Mouse (Mus musculus): Measurements from ENCODE around the gene Scd2. TPM values are rescaled to one million over a fixed set of nuclear protein-coding genes. Genes with fewer than 3 reads are reported as not detected.

The Scd2 gene
- polyA plus RNA-seq, 1 experiment = 329 TPM

- Histone ChIP-seq H3K9ac (ENCODE audit: low read depth, poor library complexity, severe bottlenecking) (peak overlapping the region; percentile 85), H3K4me1 (ENCODE audit: control insufficient read depth, insufficient read depth, low read length) (no peaks in the 10 kb centered on the region)
Measured at GRCm38 (mm10) chr19:44292483-44292882, 991 bp upstream of the Scd2 start.

GRCm38 (mm10) chr19:44293769-44294551, 486 bp downstream of the Scd2 start:
- H3K36me3 ChIP-seq (ENCODE audit: control insufficient read depth, insufficient read depth, low read length, poor library complexity, severe bottlenecking) = peaks cover 40% of the 10 kb centered on the region
- H3K9me3 ChIP-seq (replicated peaks; ENCODE audit: control insufficient read depth, insufficient read depth, low read length, poor library complexity, severe bottlenecking) = no peaks in the 10 kb centered on the region
- no peaks in the 10 kb centered on the region for H3K27me3 ChIP-seq (ENCODE audit: control insufficient read depth, insufficient read depth, low read length, poor library complexity, severe bottlenecking)
- peak overlapping the region; percentile 96 for H3K4me3 ChIP-seq (ENCODE audit: low read depth, low read length)
- TF ChIP-seq CTCF (IDR thresholded peaks at IDR 0.05; ENCODE audit: low read depth, low read length) (no peak), EP300 (IDR thresholded peaks at IDR 0.05; ENCODE audit: insufficient read depth, low read depth, low read length) (peak; percentile 73), POLR2A (IDR thresholded peaks at IDR 0.05; ENCODE audit: insufficient read depth, low read length) (peak; percentile 97)
- peak overlapping the region; percentile 85 for H3K9ac ChIP-seq (ENCODE audit: low read depth, poor library complexity, severe bottlenecking)
- H3K4me1 ChIP-seq (ENCODE audit: control insufficient read depth, insufficient read depth, low read length) = peaks cover 2% of the 10 kb centered on the region
- peak overlapping the region; percentile 86 for H3K27ac ChIP-seq (ENCODE audit: insufficient read depth, low read length)

More at GRCm38 (mm10) chr19:44292483-44292882, 991 bp upstream of the Scd2 start:
- H3K27ac ChIP-seq (ENCODE audit: insufficient read depth, low read length) = peak overlapping the region; percentile 73
- no peaks in the 10 kb centered on the region for H3K27me3 ChIP-seq (ENCODE audit: control insufficient read depth, insufficient read depth, low read length, poor library complexity, severe bottlenecking)
- no peaks in the 10 kb centered on the region for H3K9me3 ChIP-seq (replicated peaks; ENCODE audit: control insufficient read depth, insufficient read depth, low read length, poor library complexity, severe bottlenecking)
- TF ChIP-seq EP300 (IDR thresholded peaks at IDR 0.05; ENCODE audit: insufficient read depth, low read depth, low read length) = no peak
- H3K36me3 ChIP-seq (ENCODE audit: control insufficient read depth, insufficient read depth, low read length, poor library complexity, severe bottlenecking) = peaks cover 25% of the 10 kb centered on the region
- peak overlapping the region; percentile 95 for H3K4me3 ChIP-seq (ENCODE audit: low read depth, low read length)

DNA sequence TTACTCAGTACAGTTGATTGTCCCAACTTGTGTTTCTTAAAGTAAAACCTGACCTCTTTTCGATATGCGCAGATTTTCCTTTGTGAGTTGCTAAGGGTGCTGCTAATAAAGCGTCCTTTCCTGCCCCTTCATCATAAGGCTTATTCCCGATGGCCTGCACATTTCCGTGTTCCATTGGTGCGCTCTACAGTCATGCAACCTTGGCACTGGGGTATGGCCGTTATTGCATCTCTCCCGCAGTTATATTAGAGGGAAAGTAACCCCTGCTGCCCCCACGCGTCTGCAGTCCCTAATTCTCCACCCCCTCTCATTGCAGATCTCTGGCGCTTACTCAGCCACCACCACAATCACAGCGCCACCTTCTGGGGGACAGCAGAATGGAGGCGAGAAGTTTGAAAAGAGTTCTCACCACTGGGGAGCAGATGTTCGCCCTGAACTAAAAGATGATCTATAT, 1.1 kb downstream of the Scd2 start:
- Histone ChIP-seq H3K36me3 (ENCODE audit: control insufficient read depth, insufficient read depth, low read length, poor library complexity, severe bottlenecking) (peaks cover 46% of the 10 kb centered on the region), H3K4me1 (ENCODE audit: control insufficient read depth, insufficient read depth, low read length) (peaks cover 2% of the 10 kb centered on the region), H3K27me3 (ENCODE audit: control insufficient read depth, insufficient read depth, low read length, poor library complexity, severe bottlenecking) (no peaks in the 10 kb centered on the region), H3K9ac (ENCODE audit: low read depth, poor library complexity, severe bottlenecking) (peak overlapping the region; percentile 82), H3K27ac (ENCODE audit: insufficient read depth, low read length) (peak overlapping the region; percentile 86), H3K9me3 (replicated peaks; ENCODE audit: control insufficient read depth, insufficient read depth, low read length, poor library complexity, severe bottlenecking) (no peaks in the 10 kb centered on the region), H3K4me3 (ENCODE audit: low read depth, low read length) (peak overlapping the region; percentile 96)
- TF ChIP-seq EP300 (IDR thresholded peaks at IDR 0.05; ENCODE audit: insufficient read depth, low read depth, low read length) = 0 out of 2 replicates have a peak, but pooled peaks have one; percentile 60
- peak; percentile 98 for TF ChIP-seq CTCF (IDR thresholded peaks at IDR 0.05; ENCODE audit: low read depth, low read length)
- TF ChIP-seq POLR2A (IDR thresholded peaks at IDR 0.05; ENCODE audit: insufficient read depth, low read length) = peak; percentile 54

DNA sequence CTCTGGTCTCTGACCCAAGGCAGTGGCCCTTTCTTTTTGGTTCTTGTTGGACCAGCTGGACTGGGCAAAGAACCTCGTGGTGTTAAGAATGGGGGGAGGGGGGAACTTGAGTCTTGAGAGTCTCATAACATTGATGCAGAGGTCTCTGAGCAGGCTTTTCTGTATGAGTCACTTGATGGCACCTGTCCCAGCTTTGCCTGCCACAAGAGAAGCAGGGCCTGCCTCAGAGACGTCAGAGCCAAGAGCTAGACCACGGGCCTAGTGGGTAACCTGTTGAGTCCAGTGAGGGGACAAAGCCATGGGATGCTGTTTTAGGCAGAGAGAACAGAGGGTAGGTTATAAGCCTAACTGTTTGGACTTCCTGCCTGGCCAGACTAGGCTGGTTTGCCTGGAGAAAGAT, 1.8 kb downstream of the Scd2 start:
- Histone ChIP-seq H3K27me3 (ENCODE audit: control insufficient read depth, insufficient read depth, low read length, poor library complexity, severe bottlenecking) (no peaks in the 10 kb centered on the region), H3K4me1 (ENCODE audit: control insufficient read depth, insufficient read depth, low read length) (peaks cover 2% of the 10 kb centered on the region), H3K27ac (ENCODE audit: insufficient read depth, low read length) (no peak overlapping the region)

DNA sequence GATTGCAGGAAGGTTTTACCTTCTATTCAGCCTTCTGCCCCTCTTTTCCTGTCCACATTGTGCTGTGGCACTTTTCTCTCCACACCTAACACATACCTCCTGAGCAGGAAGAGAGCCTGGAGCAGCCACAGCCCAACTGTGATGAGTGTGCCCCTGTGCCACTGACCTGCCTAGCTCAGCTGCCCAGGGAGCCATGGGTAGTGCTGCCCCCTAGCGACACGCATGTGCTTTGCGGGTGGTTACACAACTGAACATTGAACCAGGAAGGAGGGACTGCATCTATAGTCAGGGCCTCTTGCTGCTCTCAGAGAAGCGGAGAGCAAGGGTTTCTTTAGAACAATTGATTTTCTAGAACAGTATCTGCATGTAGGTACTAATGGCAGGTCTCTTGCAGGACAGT, 2.3 kb downstream of the Scd2 start:
- Histone ChIP-seq H3K4me1 (ENCODE audit: control insufficient read depth, insufficient read depth, low read length) (peaks cover 2% of the 10 kb centered on the region), H3K9me3 (replicated peaks; ENCODE audit: control insufficient read depth, insufficient read depth, low read length, poor library complexity, severe bottlenecking) (no peaks in the 10 kb centered on the region), H3K4me3 (ENCODE audit: low read depth, low read length) (peak overlapping the region; percentile 96), H3K27ac (ENCODE audit: insufficient read depth, low read length) (no peak overlapping the region), H3K9ac (ENCODE audit: low read depth, poor library complexity, severe bottlenecking) (peak overlapping the region; percentile 82), H3K27me3 (ENCODE audit: control insufficient read depth, insufficient read depth, low read length, poor library complexity, severe bottlenecking) (no peaks in the 10 kb centered on the region), H3K36me3 (ENCODE audit: control insufficient read depth, insufficient read depth, low read length, poor library complexity, severe bottlenecking) (peaks cover 57% of the 10 kb centered on the region)
- peak; percentile 99 for TF ChIP-seq CTCF (IDR thresholded peaks at IDR 0.05; ENCODE audit: low read depth, low read length)
- TF ChIP-seq POLR2A (IDR thresholded peaks at IDR 0.05; ENCODE audit: insufficient read depth, low read length) = no peak
- peak; percentile 56; the same call in 1 of the 2 replicates for TF ChIP-seq EP300 (IDR thresholded peaks at IDR 0.05; ENCODE audit: insufficient read depth, low read depth, low read length)

More for the DNA sequence above, 1.8 kb downstream of the Scd2 start:
- Histone ChIP-seq H3K36me3 (ENCODE audit: control insufficient read depth, insufficient read depth, low read length, poor library complexity, severe bottlenecking) (peaks cover 52% of the 10 kb centered on the region), H3K9me3 (replicated peaks; ENCODE audit: control insufficient read depth, insufficient read depth, low read length, poor library complexity, severe bottlenecking) (no peaks in the 10 kb centered on the region), H3K9ac (ENCODE audit: low read depth, poor library complexity, severe bottlenecking) (peak overlapping the region; percentile 82), H3K4me3 (ENCODE audit: low read depth, low read length) (peak overlapping the region; percentile 96)
- TF ChIP-seq CTCF (IDR thresholded peaks at IDR 0.05; ENCODE audit: low read depth, low read length) (no peak), POLR2A (IDR thresholded peaks at IDR 0.05; ENCODE audit: insufficient read depth, low read length) (no peak), EP300 (IDR thresholded peaks at IDR 0.05; ENCODE audit: insufficient read depth, low read depth, low read length) (no peak)

- Histone ChIP-seq H3K4me1 (ENCODE audit: control insufficient read depth, insufficient read depth, low read length) (peaks cover 2% of the 10 kb centered on the region), H3K9me3 (replicated peaks; ENCODE audit: control insufficient read depth, insufficient read depth, low read length, poor library complexity, severe bottlenecking) (no peaks in the 10 kb centered on the region), H3K27me3 (ENCODE audit: control insufficient read depth, insufficient read depth, low read length, poor library complexity, severe bottlenecking) (no peaks in the 10 kb centered on the region), H3K36me3 (ENCODE audit: control insufficient read depth, insufficient read depth, low read length, poor library complexity, severe bottlenecking) (peaks cover 61% of the 10 kb centered on the region), H3K4me3 (ENCODE audit: low read depth, low read length) (peak overlapping the region; percentile 96), H3K9ac (ENCODE audit: low read depth, poor library complexity, severe bottlenecking) (peak overlapping the region; percentile 8; the same call in 1 of the 2 replicates), H3K27ac (ENCODE audit: insufficient read depth, low read length) (no peak overlapping the region)
- TF ChIP-seq POLR2A (IDR thresholded peaks at IDR 0.05; ENCODE audit: insufficient read depth, low read length) = no peak
- no peak for TF ChIP-seq EP300 (IDR thresholded peaks at IDR 0.05; ENCODE audit: insufficient read depth, low read depth, low read length)
- TF ChIP-seq CTCF (IDR thresholded peaks at IDR 0.05; ENCODE audit: low read depth, low read length) = no peak
Measured at GRCm38 (mm10) chr19:44296186-44296585, 2.7 kb downstream of the Scd2 start.
